Mouse (Mus musculus) left cerebral cortex, postnatal 10 days (tissue): ENCODE measurements at regions not wholly inside any gene's neighbourhood (a gene's known extent, or its start where the extent isn't known, plus 50 kb on each side); places are given as distances from the start of the nearest gene placed in this dataset.
"Not testable (repeated sequence)": the region's sequence is repeated elsewhere in the genome, so short reads cannot be mapped to it uniquely, and the experiment has no call there.

Experiments
- DNase-seq, 2 experiments: peaks; one replicate each; pipeline ENCODE4 v3.0.0; 2021 to 2022; ENCODE audit warnings: low spot score in 2 of 2, mixed read lengths in 1 of 2; ENCODE audit errors: extremely low spot score in 1 of 2
- intact Hi-C: fragments of 180-260 bp; cut with DNase I; formaldehyde crosslinking; loops from one replicate; pipeline ENCODE4 v1.15.1; 2025

DNA sequence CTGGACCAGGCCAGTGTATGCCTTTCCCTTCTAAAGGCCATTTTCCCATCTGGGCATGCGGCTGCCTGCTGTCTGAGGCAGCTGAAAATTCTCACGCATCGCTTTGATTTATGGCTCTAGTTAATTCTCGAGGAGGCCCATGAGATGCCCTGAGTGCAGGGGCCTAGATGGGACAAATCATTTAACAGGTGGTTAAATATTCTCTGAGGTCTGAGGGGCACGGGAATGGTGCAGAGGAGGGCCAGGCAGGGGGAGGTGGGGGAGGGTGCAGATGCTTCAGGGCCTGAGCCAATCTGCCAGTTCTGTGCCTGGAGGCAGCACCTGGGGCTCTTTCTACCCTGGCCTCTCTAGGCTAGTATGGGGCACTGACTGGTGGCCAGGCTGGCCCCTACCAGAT, 89.9 kb upstream of the Lemd2 start:
- intact Hi-C loops, result no loop called here
- DNase-seq, result no peak

GRCm38 (mm10) chr17:27293586-27294207, 89.4 kb upstream of the Lemd2 start:
- intact Hi-C loops, result no loop called here

DNA sequence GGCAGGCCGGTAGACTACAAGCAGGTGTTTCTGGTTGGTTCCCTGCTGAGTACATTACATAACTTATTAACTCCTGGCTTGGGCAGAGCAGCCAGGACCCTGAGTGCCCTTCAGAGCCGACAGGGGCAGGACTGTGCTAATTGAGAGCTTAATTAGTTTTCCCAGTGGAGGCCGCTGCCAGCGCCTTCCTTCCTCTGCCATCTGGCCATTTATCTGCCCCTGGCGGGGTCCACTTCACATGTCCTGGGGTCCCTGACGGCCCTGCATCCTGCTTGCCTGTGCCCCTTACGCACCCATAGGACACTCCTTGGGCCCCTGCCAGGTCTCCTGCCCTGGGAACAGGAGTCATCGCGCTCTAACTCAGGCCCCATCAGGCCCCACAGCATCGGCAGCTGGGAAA, 87.4 kb upstream of the Lemd2 start:
- peak in 1 of 2 experiments; percentile 66 for DNase-seq

More at GRCm38 (mm10) chr17:27293586-27294207, 89.4 kb upstream of the Lemd2 start:
- DNase-seq, result peak in 1 of 2 experiments; percentile 32

GRCm38 (mm10) chr17:27291176-27291575, 86.9 kb upstream of the Lemd2 start:
- intact Hi-C loops, result no loop called here
- DNase-seq, result peak in 1 of 2 experiments; percentile 35

More for the DNA sequence above, 87.4 kb upstream of the Lemd2 start:
- intact Hi-C loops, result no loop called here

DNA sequence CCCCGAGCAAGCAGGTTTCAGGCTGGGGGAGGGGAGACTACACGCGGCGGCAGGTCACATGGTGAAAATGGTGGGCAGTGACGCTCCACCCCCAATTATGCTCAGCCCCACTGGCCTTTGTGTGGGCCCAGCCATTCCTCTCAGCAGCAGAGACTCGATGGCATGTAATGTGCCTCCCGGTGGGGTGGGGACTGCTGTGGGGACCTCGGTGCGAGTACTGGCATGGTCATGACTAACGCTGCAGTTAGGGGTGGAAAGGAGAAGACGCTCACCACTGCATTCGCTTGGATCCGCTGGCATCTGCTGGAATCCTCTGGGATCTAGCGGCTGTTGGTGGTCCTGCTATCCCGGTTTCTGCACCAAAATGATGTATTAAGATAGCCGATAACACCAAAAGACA, 86.0 kb upstream of the Lemd2 start:
- intact Hi-C loops, result no loop called here
- DNase-seq, result peak in 1 of 2 experiments; percentile 33

- intact Hi-C loops, DNase-seq: not testable (repeated sequence)
Observed at GRCm38 (mm10) chr17:27289804-27290203, 85.5 kb upstream of the Lemd2 start.

DNA sequence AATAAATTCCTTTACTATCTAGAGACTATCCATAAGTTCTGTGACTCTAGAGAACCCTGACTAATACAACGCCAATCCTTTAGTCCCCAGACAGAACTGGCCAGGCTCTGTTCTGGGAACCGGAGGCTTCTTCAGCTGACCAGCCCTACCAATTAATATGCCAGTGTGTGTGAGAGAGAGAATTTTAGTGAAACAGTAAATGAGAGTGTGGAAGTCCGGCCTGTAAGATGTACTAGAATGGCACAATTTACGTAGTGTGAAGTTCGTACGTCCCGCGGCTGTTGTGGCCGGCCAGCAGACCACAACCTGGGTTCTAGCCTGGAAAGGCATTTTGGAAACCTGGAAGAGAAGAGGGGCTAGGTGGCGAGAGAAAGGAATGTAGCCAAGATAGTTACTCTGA, 83.7 kb upstream of the Lemd2 start:
- DNase-seq, intact Hi-C loops: not testable (repeated sequence)

- intact Hi-C loops, result no loop called here
- no peak for DNase-seq
Observed at GRCm38 (mm10) chr17:27281241-27281640, 77.0 kb upstream of the Lemd2 start.

GRCm38 (mm10) chr17:27279491-27280288, 75.4 kb upstream of the Lemd2 start:
- peak in 1 of 2 experiments; percentile 14 for DNase-seq
- intact Hi-C loops, result not testable (repeated sequence)

- intact Hi-C loops, result not testable (repeated sequence)
- DNase-seq, result peak in 1 of 2 experiments; percentile 24
Observed at GRCm38 (mm10) chr17:27277786-27278185, 73.5 kb upstream of the Lemd2 start.

DNA sequence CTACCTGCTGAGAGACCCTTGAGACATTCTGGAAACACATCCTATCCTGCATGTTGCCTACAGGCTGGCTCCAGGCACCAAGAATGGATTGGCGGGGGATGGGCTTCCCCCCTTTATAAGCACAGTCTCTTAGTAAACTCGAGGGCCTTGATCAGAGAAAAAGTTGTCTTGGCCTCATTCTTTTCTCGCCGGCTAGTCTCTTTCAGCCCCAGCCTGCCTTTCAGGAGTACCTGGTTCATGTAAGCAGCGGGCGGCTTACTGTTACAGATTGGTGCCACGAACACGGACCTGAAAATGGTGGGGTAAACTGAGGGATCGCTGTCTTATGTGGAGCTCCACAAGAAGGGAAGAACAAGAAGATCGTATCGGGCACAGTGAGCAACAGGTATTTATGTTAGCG, 67.5 kb upstream of the Lemd2 start:
- intact Hi-C loops, result not testable (repeated sequence)
- DNase-seq, result peak in 1 of 2 experiments; percentile 26

DNA sequence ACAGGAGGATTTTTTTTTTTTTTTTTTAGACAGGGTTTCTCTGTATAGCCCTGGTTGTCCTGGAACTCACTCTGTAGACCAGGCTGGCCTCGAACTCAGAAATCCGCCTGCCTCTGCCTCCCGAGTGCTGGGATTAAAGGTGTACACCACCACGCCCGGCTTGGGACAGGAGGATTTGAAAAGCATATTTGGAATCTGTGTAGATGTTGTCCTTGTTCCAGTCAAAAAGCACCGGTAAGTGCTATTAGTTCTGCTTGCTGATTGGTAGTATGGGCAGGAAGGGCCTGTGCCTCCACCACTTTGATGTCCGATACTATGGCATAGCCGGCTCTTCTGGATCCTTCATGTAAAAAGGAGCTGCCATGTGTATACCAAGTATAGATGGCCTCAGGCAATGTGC, 66.5 kb upstream of the Lemd2 start:
- intact Hi-C loops, result not testable (repeated sequence)
- peak in 1 of 2 experiments; percentile 7 for DNase-seq

DNA sequence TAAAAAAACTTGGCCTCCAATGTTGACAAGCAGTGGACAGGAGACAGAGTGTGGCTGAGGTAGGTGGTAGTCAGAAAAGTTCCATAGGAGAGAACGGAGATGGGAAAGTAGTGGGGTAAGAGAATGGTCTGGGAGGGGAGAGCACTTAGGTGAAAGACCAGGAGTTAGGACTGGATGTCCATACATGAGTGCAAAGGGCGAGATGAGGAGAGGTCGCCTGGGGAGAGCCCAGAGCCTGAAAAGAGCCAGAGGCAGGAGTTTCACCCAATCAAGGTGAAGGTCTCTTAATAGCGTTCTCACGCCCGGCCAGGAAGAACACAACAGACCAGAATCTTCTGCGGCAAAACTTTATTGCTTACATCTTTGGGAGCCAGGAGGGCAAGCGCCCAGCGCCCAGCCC, 60.3 kb upstream of the Lemd2 start:
- peak in 1 of 2 experiments; percentile 14 for DNase-seq
- intact Hi-C loops, result not testable (repeated sequence)

DNA sequence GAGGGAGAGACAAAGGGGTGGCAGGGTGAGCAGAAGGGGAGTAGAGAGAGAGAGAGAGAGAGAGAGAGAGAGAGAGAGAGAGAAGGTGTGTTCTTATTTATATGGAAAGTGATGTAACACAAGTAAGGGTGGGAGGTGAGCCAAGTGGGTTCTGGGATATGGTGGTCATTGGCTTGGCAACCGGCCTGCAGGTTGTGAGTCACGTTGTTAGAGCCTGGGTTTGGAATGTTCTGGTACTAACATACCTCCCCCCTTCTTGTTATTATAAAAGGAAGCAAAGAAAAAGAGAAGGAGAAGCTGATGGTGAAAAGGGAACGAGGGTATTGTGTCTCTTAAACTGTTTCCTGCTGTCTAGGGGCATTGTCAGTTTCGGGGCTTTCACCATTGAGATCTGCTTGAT, 58.3 kb upstream of the Lemd2 start:
- intact Hi-C loops, result no loop called here
- peak in 1 of 2 experiments; percentile 33 for DNase-seq

GRCm38 (mm10) chr17:27261981-27262380, 57.7 kb upstream of the Lemd2 start:
- intact Hi-C loops, result no loop called here
- DNase-seq, result peak in 1 of 2 experiments; percentile 34

DNA sequence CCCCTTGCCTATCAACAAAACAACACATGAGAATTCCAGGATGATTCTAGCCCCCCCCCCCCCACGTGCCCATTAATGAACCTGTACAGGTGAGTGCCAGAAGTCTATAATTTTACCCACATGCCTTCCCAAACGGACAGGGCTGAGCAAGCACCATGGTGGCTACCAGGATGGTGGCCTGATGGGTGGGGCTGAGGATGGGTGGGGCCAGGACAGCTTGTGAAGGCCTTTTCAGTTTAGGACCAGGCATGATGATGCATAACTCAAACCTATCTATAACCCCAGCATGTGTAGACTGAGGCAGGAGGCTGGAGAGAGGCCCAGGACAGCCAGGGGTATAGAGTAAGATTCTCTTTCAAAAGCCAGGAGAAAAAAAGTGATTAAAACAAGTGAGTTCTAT, 57.0 kb upstream of the Lemd2 start:
- intact Hi-C loops, result no loop called here
- peak in 1 of 2 experiments; percentile 18 for DNase-seq

- intact Hi-C loops, result no loop called here
- DNase-seq, result peak in 1 of 2 experiments; percentile 18
Observed at GRCm38 (mm10) chr17:27260116-27260515, 55.8 kb upstream of the Lemd2 start.

DNA sequence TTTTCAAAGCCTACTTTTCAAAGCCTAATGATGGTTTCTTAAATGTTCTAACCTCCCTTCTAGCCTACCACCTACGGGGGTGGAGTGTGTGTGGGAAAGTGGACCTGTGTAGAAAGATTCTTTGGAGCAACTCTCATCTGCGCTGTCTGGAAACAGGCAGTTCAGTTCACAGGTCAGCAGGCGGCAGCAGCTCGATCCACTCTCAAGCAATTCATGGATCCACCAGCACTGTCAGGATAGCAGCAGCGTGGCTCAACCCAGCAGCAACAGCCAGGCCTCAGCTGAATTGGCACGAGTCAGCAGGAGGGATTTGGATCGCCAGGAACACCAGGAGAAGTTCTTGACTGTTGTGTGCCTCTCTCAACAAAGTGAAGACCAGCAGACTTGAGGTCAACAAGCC, 53.1 kb upstream of the Lemd2 start:
- intact Hi-C loops, result no loop called here
- DNase-seq, result peak in 1 of 2 experiments; percentile 62

DNA sequence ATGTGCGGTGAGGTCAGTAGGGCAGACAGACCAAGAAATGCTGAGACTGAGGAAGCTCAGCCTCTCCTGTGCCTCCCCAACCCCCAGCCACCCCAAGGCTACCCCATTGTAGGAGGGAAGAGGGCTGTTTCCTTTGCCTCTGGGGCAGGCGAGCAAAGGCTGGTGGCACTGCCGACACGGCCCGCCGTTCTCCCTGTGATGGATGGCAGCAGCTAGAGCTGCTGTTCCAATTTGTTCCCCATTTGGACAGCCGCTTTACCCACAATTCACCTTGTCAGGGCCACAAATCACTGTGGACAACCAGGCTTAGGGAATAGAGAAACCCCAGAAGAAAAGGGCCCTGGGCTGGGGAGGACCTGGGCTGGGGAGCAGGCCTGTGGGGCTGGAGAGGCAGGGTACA, 51.5 kb upstream of the Lemd2 start:
- intact Hi-C loops, result no loop called here
- peak in 1 of 2 experiments; percentile 30 for DNase-seq
